In genomic region chr17:66405601-66406000, GRCm38 (mm10) we compare ENCODE assay signal across 9 mouse cellular contexts. TPM values are rescaled to one million over a fixed set of nuclear protein-coding genes. Genes with fewer than 3 reads are reported as not detected.
DNase-seq lines count a peak whose midpoint lies in the region; ATAC-seq and TF ChIP-seq lines count a peak whose summit lies in the region.
"Had no signal": no experiment of that assay in that cellular context is flagged by ENCODE, and none has a peak within 500 bp of the region (broad histone marks: within the 10 kb centered on the region; RNA-seq: fewer than 3 reads in every experiment).

No protein-coding gene starts in this region.

- H3K27ac ChIP-seq in heart, embryonic 10.5 days, result peak overlapping the region; percentile 80
- peak overlapping the region; percentile 96 for H3K27ac ChIP-seq in lung, embryonic 16.5 days (ENCODE audit: low read length)
- peak overlapping the region; percentile 48; the same call in 1 of the 2 replicates for H3K27ac ChIP-seq in hindbrain, embryonic 14.5 days
- H3K27ac ChIP-seq in midbrain, postnatal 0 days (ENCODE audit: low read depth, low read length), result no peak overlapping the region

- 31% methylated on average over 7 of the region's 7 CpGs for WGBS in heart, embryonic 10.5 days
- WGBS in lung, embryonic 16.5 days, result 36% methylated on average over 7 of the region's 7 CpGs
- 32% methylated on average over 7 of the region's 7 CpGs for WGBS in hindbrain, embryonic 14.5 days
- 28% methylated on average over 7 of the region's 7 CpGs for WGBS in midbrain, postnatal 0 days

- H3K9me3 ChIP-seq in heart, embryonic 10.5 days, result no peaks in the 10 kb centered on the region
- H3K9me3 ChIP-seq in lung, embryonic 16.5 days (ENCODE audit: control insufficient read depth, low read length), result no peaks in the 10 kb centered on the region
- H3K9me3 ChIP-seq in hindbrain, embryonic 14.5 days (ENCODE audit: control insufficient read depth, low read length), result no peaks in the 10 kb centered on the region
- no peaks in the 10 kb centered on the region for H3K9me3 ChIP-seq in midbrain, postnatal 0 days (ENCODE audit: low read length)

- H3K36me3 ChIP-seq in heart, embryonic 10.5 days, result no peaks in the 10 kb centered on the region
- no peaks in the 10 kb centered on the region for H3K36me3 ChIP-seq in lung, embryonic 16.5 days (ENCODE audit: control insufficient read depth, insufficient read depth, low read length)
- H3K36me3 ChIP-seq in hindbrain, embryonic 14.5 days (replicated peaks; ENCODE audit: control insufficient read depth, insufficient read depth), result peaks cover 6% of the 10 kb centered on the region; the same call in 1 of the 2 replicates
- 0 out of 2 replicates have a peak, but pooled peaks cover 3% of the 10 kb centered on the region for H3K36me3 ChIP-seq in midbrain, postnatal 0 days (ENCODE audit: insufficient read depth, low read length)

- no peak for ATAC-seq in lung, embryonic 16.5 days (ENCODE audit: low read depth)
- ATAC-seq in hindbrain, embryonic 14.5 days (ENCODE audit: low FRiP score), result no peak
- ATAC-seq in midbrain, postnatal 0 days (ENCODE audit: low FRiP score), result no peak

- H3K27me3 ChIP-seq in heart, embryonic 10.5 days (ENCODE audit: insufficient read depth, poor library complexity, severe bottlenecking), result no peaks in the 10 kb centered on the region
- no peaks in the 10 kb centered on the region for H3K27me3 ChIP-seq in lung, embryonic 16.5 days (ENCODE audit: control insufficient read depth, insufficient read depth, low read depth, low read length)
- H3K27me3 ChIP-seq in hindbrain, embryonic 14.5 days (ENCODE audit: control insufficient read depth, insufficient read depth, low read length), result no peaks in the 10 kb centered on the region
- no peaks in the 10 kb centered on the region for H3K27me3 ChIP-seq in midbrain, postnatal 0 days (ENCODE audit: insufficient read depth, low read length)

- peak overlapping the region; percentile 52 for H3K4me2 ChIP-seq in lung, embryonic 16.5 days (ENCODE audit: low read depth, low read length)
- peak overlapping the region; percentile 15 for H3K4me2 ChIP-seq in hindbrain, embryonic 14.5 days (replicated peaks)
- H3K4me2 ChIP-seq in midbrain, postnatal 0 days (ENCODE audit: low read depth, low read length, poor library complexity, severe bottlenecking), result peak overlapping the region; percentile 20; the same call in 1 of the 2 replicates

- TF ChIP-seq CTCF in midbrain, postnatal 0 days (IDR thresholded peaks at IDR 0.05), result no peak

- H3K9ac ChIP-seq in lung, embryonic 16.5 days (ENCODE audit: low read length), result peak overlapping the region; percentile 47; the same call in 1 of the 2 replicates
- no peak overlapping the region for H3K9ac ChIP-seq in hindbrain, embryonic 14.5 days
- no peak overlapping the region for H3K9ac ChIP-seq in midbrain, postnatal 0 days (replicated peaks; ENCODE audit: low read length, poor library complexity, severe bottlenecking)

- no peak for DNase-seq in heart, embryonic 10.5 days (ENCODE audit: low spot score)
- no peak for DNase-seq in heart, adult 9 months (ENCODE audit: low spot score in 2 of 2)
- DNase-seq in lung, postnatal 10 days, result no peak
- no peak for DNase-seq in hindbrain, embryonic 14.5 days (ENCODE audit: low spot score)
- no peak for DNase-seq in midbrain, postnatal 0 days (ENCODE audit: low spot score)
- no peak for DNase-seq in frontal cortex, postnatal 14 days (ENCODE audit: low spot score in 2 of 2)
- no peak for DNase-seq in adrenal gland, postnatal 4 days (ENCODE audit: low spot score in 2 of 2)

- peak overlapping the region; percentile 22 for H3K4me3 ChIP-seq in heart, embryonic 10.5 days
- peak overlapping the region; percentile 26 for H3K4me3 ChIP-seq in lung, embryonic 16.5 days (ENCODE audit: low read length)
- H3K4me3 ChIP-seq in hindbrain, embryonic 14.5 days (replicated peaks; ENCODE audit: low read length), result no peak overlapping the region
- no peak overlapping the region for H3K4me3 ChIP-seq in midbrain, postnatal 0 days (ENCODE audit: low read depth, low read length)
- H3K4me3 ChIP-seq: megakaryocyte, embryonic 14.5 days had no signal

- H3K4me1 ChIP-seq in heart, embryonic 10.5 days, result peaks cover 64% of the 10 kb centered on the region
- peaks cover 62% of the 10 kb centered on the region for H3K4me1 ChIP-seq in lung, embryonic 16.5 days (replicated peaks; ENCODE audit: control insufficient read depth, insufficient read depth, low read length)
- peaks cover 50% of the 10 kb centered on the region for H3K4me1 ChIP-seq in hindbrain, embryonic 14.5 days (replicated peaks; ENCODE audit: control insufficient read depth, insufficient read depth, low read length)
- H3K4me1 ChIP-seq in midbrain, postnatal 0 days (ENCODE audit: insufficient read depth, low read length), result peaks cover 20% of the 10 kb centered on the region
- H3K4me1 ChIP-seq: megakaryocyte, embryonic 14.5 days had no signal

RNA-seq across cellular contexts. Expression of gene Mtcl1, which starts 43.9 kb away (rescaled TPM):
- 2.4 and 3.7 TPM in 2 replicates for polyA plus RNA-seq in heart, embryonic 10.5 days (2016; fragmentation: Nextera tagmentation; extraction: Ambion mirVana)
- polyA plus RNA-seq in lung, embryonic 16.5 days (2015; fragmentation: Nextera tagmentation; extraction: Ambion mirVana), result 8.9 and 9.5 TPM in 2 replicates
- 35.1 and 37.9 TPM in 2 replicates for polyA plus RNA-seq in hindbrain, embryonic 14.5 days (2014; fragmentation: Nextera tagmentation; extraction: Ambion mirVana)
- total RNA-seq in midbrain, postnatal 0 days (2014; rRNA removed), result 15.7 and 25.2 TPM in 2 replicates
- 9.5 and 10.8 TPM in 2 replicates for polyA plus RNA-seq in midbrain, postnatal 0 days (2015; fragmentation: Nextera tagmentation; extraction: Ambion mirVana)
- 10 to 100 TPM; 20.5 to 21.7 TPM for total RNA-seq in adrenal gland, postnatal 4 days (2021)

Comparison
In these comparisons a context has a peak if more than half of its experiments do, and no peak if none do; other contexts are left out.
1. H3K4me3 ChIP-seq: peak in heart, embryonic 10.5 days (single experiment) and lung, embryonic 16.5 days (single experiment); none in hindbrain, embryonic 14.5 days (single experiment) and midbrain, postnatal 0 days (single experiment).
2. Peak in every context shown above with its lines, with median percentiles within 50 percentile points of each other: H3K4me2 ChIP-seq.